Mouse (Mus musculus) limb, embryonic 13.5 days (tissue): ENCODE data around the gene Ablim1. TPM values are rescaled to one million over a fixed set of nuclear protein-coding genes. Genes with fewer than 3 reads are reported as not detected.

ENCODE experiments used
- ATAC-seq: fragments of 200-750 bp; cut with Nextera tagmentation; 2 replicates; pipeline ENCODE4 v1.8.0; 2017; ENCODE audit warnings: low read depth, moderate number of reproducible peaks, moderate TSS enrichment; ENCODE audit not compliant: low FRiP score
- H3K27ac ChIP-seq: fragments of 300-500 bp; sonication (generic); 2 replicates; pipeline ENCODE4 v1.5.1; 2015; ENCODE audit warnings: inconsistent platforms, mild to moderate bottlenecking, moderate library complexity
- H3K27me3 ChIP-seq: fragments of 300-500 bp; sonication (generic); 2 replicates; pipeline ENCODE4 v1.6.1; 2015; ENCODE audit warnings: mild to moderate bottlenecking, inconsistent platforms
- H3K36me3 ChIP-seq: fragments of 300-500 bp; sonication (generic); 2 replicates; pipeline ENCODE4 v1.6.1; 2015; ENCODE audit warnings: inconsistent platforms, mild to moderate bottlenecking, moderate library complexity
- H3K4me1 ChIP-seq: fragments of 300-500 bp; sonication (generic); 2 replicates; pipeline ENCODE4 v1.6.1; 2015; ENCODE audit warnings: inconsistent platforms
- H3K4me2 ChIP-seq: fragments of 300-500 bp; sonication (generic); replicated peaks from 2 replicates; pipeline ENCODE4 v1.6.1; 2015; ENCODE audit warnings: inconsistent platforms, mild to moderate bottlenecking, moderate library complexity
- H3K4me3 ChIP-seq: fragments of 300-500 bp; sonication (generic); 2 replicates; pipeline ENCODE4 v1.5.1; 2015; ENCODE audit warnings: moderate library complexity, mild to moderate bottlenecking, inconsistent platforms
- H3K9ac ChIP-seq: fragments of 300-500 bp; sonication (generic); 2 replicates; pipeline ENCODE4 v1.6.1; 2015; ENCODE audit warnings: mild to moderate bottlenecking, inconsistent platforms
- H3K9me3 ChIP-seq: fragments of 300-500 bp; sonication (generic); 2 replicates; pipeline ENCODE4 v1.6.1; 2016; ENCODE audit warnings: inconsistent platforms
- WGBS: fragments of 180-500 bp; shearing (Covaris S2); methylation state at CpG from one replicate; pipeline ENCODE4 v1.1.7; 2015; 5-methylcytosine and 5-hydroxymethylcytosine counted together
- polyA plus RNA-seq: library from polyadenylated mRNA; unstranded; fragments of >200 nt; fragmentation: Nextera tagmentation; extraction: Ambion mirVana; gene quantifications from 2 replicates; pipeline ENCODE4 v1.2.1, GENCODE M21; 2015

The Ablim1 gene
- polyA plus RNA-seq, 1 experiment from 2014 or later, result 34.0 TPM

- Histone ChIP-seq H3K4me1 (peaks cover 43% of the 10 kb centered on the region), H3K4me2 (no peak overlapping the region), H3K36me3 (no peaks in the 10 kb centered on the region), H3K9ac (no peak overlapping the region), H3K27ac (no peak overlapping the region), H3K4me3 (no peak overlapping the region), H3K9me3 (no peaks in the 10 kb centered on the region), H3K27me3 (0 out of 2 replicates have a peak, but pooled peaks cover 6% of the 10 kb centered on the region)
- ATAC-seq, result no peak
- 39% methylated on average over 7 of the region's 7 CpGs for WGBS
Measured at GRCm38 (mm10) chr19:57244281-57244680, 70.4 kb downstream of the Ablim1 start.

- 0 out of 2 replicates have a peak, but pooled peaks cover 6% of the 10 kb centered on the region for H3K27me3 ChIP-seq
- H3K9ac ChIP-seq, result no peak overlapping the region
- no peaks in the 10 kb centered on the region for H3K36me3 ChIP-seq
- WGBS, result 55% methylated on average over 8 of the region's 8 CpGs
- no peaks in the 10 kb centered on the region for H3K9me3 ChIP-seq
- no peak overlapping the region for H3K27ac ChIP-seq
- H3K4me1 ChIP-seq, result peaks cover 50% of the 10 kb centered on the region
- H3K4me2 ChIP-seq, result peak overlapping the region; percentile 20
- no peak overlapping the region for H3K4me3 ChIP-seq
- ATAC-seq, result no peak
Measured at GRCm38 (mm10) chr19:57243606-57244005, 71.1 kb downstream of the Ablim1 start.

GRCm38 (mm10) chr19:57243191-57243590, 71.5 kb downstream of the Ablim1 start:
- 73% methylated on average over 12 of the region's 12 CpGs for WGBS
- no peaks in the 10 kb centered on the region for H3K9me3 ChIP-seq
- no peak overlapping the region for H3K4me3 ChIP-seq
- H3K4me1 ChIP-seq, result peaks cover 54% of the 10 kb centered on the region
- H3K4me2 ChIP-seq, result peak overlapping the region; percentile 20
- H3K27ac ChIP-seq, result no peak overlapping the region
- no peak for ATAC-seq
- 0 out of 2 replicates have a peak, but pooled peaks cover 6% of the 10 kb centered on the region for H3K27me3 ChIP-seq
- H3K9ac ChIP-seq, result no peak overlapping the region
- H3K36me3 ChIP-seq, result no peaks in the 10 kb centered on the region

- H3K9me3 ChIP-seq, result no peaks in the 10 kb centered on the region
- H3K36me3 ChIP-seq, result no peaks in the 10 kb centered on the region
- 0 out of 2 replicates have a peak, but pooled peaks cover 3% of the 10 kb centered on the region for H3K27me3 ChIP-seq
- ATAC-seq, result peak; percentile 45; the same call in 1 of the 2 replicates
- 0 out of 2 replicates have a peak overlapping the region, but pooled peaks have one; percentile 21 for H3K4me2 ChIP-seq
- H3K27ac ChIP-seq, result peak overlapping the region; percentile 28; the same call in 1 of the 2 replicates
- H3K4me3 ChIP-seq, result no peak overlapping the region
- peaks cover 55% of the 10 kb centered on the region for H3K4me1 ChIP-seq
- no peak overlapping the region for H3K9ac ChIP-seq
- 18% methylated on average over 10 of the region's 10 CpGs for WGBS
Measured at GRCm38 (mm10) chr19:57241363-57242192, 73.1 kb downstream of the Ablim1 start.

GRCm38 (mm10) chr19:57240259-57240658, 74.5 kb downstream of the Ablim1 start:
- 53% methylated on average over 6 of the region's 6 CpGs for WGBS
- Histone ChIP-seq H3K36me3 (no peaks in the 10 kb centered on the region), H3K27ac (no peak overlapping the region), H3K9ac (no peak overlapping the region), H3K4me1 (peaks cover 55% of the 10 kb centered on the region), H3K9me3 (no peaks in the 10 kb centered on the region), H3K27me3 (0 out of 2 replicates have a peak, but pooled peaks cover 3% of the 10 kb centered on the region), H3K4me3 (no peak overlapping the region), H3K4me2 (no peak overlapping the region)
- no peak for ATAC-seq

- ATAC-seq, result no peak
- no peak overlapping the region for H3K9ac ChIP-seq
- peaks cover 52% of the 10 kb centered on the region for H3K4me1 ChIP-seq
- no peaks in the 10 kb centered on the region for H3K9me3 ChIP-seq
- no peak overlapping the region for H3K27ac ChIP-seq
- no peak overlapping the region for H3K4me3 ChIP-seq
- no peak overlapping the region for H3K4me2 ChIP-seq
- H3K27me3 ChIP-seq, result 0 out of 2 replicates have a peak, but pooled peaks cover 3% of the 10 kb centered on the region
- no peaks in the 10 kb centered on the region for H3K36me3 ChIP-seq
- 69% methylated on average over 11 of the region's 11 CpGs for WGBS
Measured at GRCm38 (mm10) chr19:57239176-57239784, 75.4 kb downstream of the Ablim1 start.

GRCm38 (mm10) chr19:57238461-57238860, 76.3 kb downstream of the Ablim1 start:
- Histone ChIP-seq H3K4me3 (no peak overlapping the region), H3K4me2 (no peak overlapping the region), H3K9ac (no peak overlapping the region), H3K9me3 (no peaks in the 10 kb centered on the region), H3K27ac (no peak overlapping the region), H3K36me3 (no peaks in the 10 kb centered on the region), H3K27me3 (0 out of 2 replicates have a peak, but pooled peaks cover 3% of the 10 kb centered on the region), H3K4me1 (peaks cover 43% of the 10 kb centered on the region)
- no peak for ATAC-seq
- WGBS, result 79% methylated on average over 7 of the region's 7 CpGs

GRCm38 (mm10) chr19:57237534-57237933, 77.2 kb downstream of the Ablim1 start:
- no peak for ATAC-seq
- no peak overlapping the region for H3K9ac ChIP-seq
- 72% methylated on average over 6 of the region's 6 CpGs for WGBS

GRCm38 (mm10) chr19:57236647-57237046, 78.1 kb downstream of the Ablim1 start:
- H3K27ac ChIP-seq, result no peak overlapping the region
- WGBS, result 72% methylated on average over 15 of the region's 15 CpGs
- no peaks in the 10 kb centered on the region for H3K9me3 ChIP-seq
- H3K4me3 ChIP-seq, result no peak overlapping the region
- H3K9ac ChIP-seq, result no peak overlapping the region
- H3K27me3 ChIP-seq, result 0 out of 2 replicates have a peak, but pooled peaks cover 3% of the 10 kb centered on the region
- no peak overlapping the region for H3K4me2 ChIP-seq
- H3K4me1 ChIP-seq, result peaks cover 28% of the 10 kb centered on the region
- no peaks in the 10 kb centered on the region for H3K36me3 ChIP-seq
- ATAC-seq, result no peak

More at GRCm38 (mm10) chr19:57237534-57237933, 77.2 kb downstream of the Ablim1 start:
- H3K36me3 ChIP-seq, result no peaks in the 10 kb centered on the region
- H3K27ac ChIP-seq, result no peak overlapping the region
- H3K9me3 ChIP-seq, result no peaks in the 10 kb centered on the region
- no peak overlapping the region for H3K4me2 ChIP-seq
- no peak overlapping the region for H3K4me3 ChIP-seq
- H3K27me3 ChIP-seq, result 0 out of 2 replicates have a peak, but pooled peaks cover 3% of the 10 kb centered on the region
- H3K4me1 ChIP-seq, result peaks cover 37% of the 10 kb centered on the region

GRCm38 (mm10) chr19:57235931-57236330, 78.8 kb downstream of the Ablim1 start:
- Histone ChIP-seq H3K27me3 (0 out of 2 replicates have a peak, but pooled peaks cover 3% of the 10 kb centered on the region), H3K9me3 (no peaks in the 10 kb centered on the region), H3K27ac (no peak overlapping the region), H3K4me2 (no peak overlapping the region), H3K9ac (no peak overlapping the region), H3K4me3 (no peak overlapping the region), H3K36me3 (no peaks in the 10 kb centered on the region), H3K4me1 (peaks cover 21% of the 10 kb centered on the region)
- ATAC-seq, result no peak
- WGBS, result 88% methylated on average over 2 of the region's 2 CpGs

GRCm38 (mm10) chr19:57230996-57231395, 83.7 kb downstream of the Ablim1 start:
- 62% methylated on average over 4 of the region's 4 CpGs for WGBS
- ATAC-seq, result no peak

GRCm38 (mm10) chr19:57229161-57229560, 85.6 kb downstream of the Ablim1 start:
- Histone ChIP-seq H3K4me1 (no peaks in the 10 kb centered on the region), H3K9ac (no peak overlapping the region), H3K27me3 (no peaks in the 10 kb centered on the region), H3K4me3 (no peak overlapping the region), H3K4me2 (no peak overlapping the region), H3K27ac (no peak overlapping the region), H3K36me3 (no peaks in the 10 kb centered on the region), H3K9me3 (no peaks in the 10 kb centered on the region)
- 96% methylated on average over 3 of the region's 3 CpGs for WGBS
- ATAC-seq, result no peak

More at GRCm38 (mm10) chr19:57230996-57231395, 83.7 kb downstream of the Ablim1 start:
- H3K9me3 ChIP-seq, result no peaks in the 10 kb centered on the region
- no peak overlapping the region for H3K4me3 ChIP-seq
- no peaks in the 10 kb centered on the region for H3K27me3 ChIP-seq
- H3K4me1 ChIP-seq, result no peaks in the 10 kb centered on the region
- H3K36me3 ChIP-seq, result no peaks in the 10 kb centered on the region
- H3K4me2 ChIP-seq, result no peak overlapping the region
- no peak overlapping the region for H3K27ac ChIP-seq
- no peak overlapping the region for H3K9ac ChIP-seq
